Mouse (Mus musculus) embryonic facial prominence, embryonic 11.5 days (tissue): Measurements from ENCODE around the gene Gdap1l1. TPM values are rescaled to one million over a fixed set of nuclear protein-coding genes. Genes with fewer than 3 reads are reported as not detected.

Experiments
- ATAC-seq: fragments of 200-750 bp; cut with Nextera tagmentation; replicated peaks from 2 replicates; pipeline ENCODE4 v1.8.0; 2017; ENCODE audit warnings: low read depth; ENCODE audit not compliant: insufficient number of reproducible peaks, low FRiP score, low TSS enrichment
- DNase-seq: peaks from one replicate; pipeline ENCODE4 v3.0.0-alpha.2; 2015; ENCODE audit warnings: low spot score
- H3K27ac ChIP-seq: fragments of 300-500 bp; sonication (generic); replicated peaks from 2 replicates; pipeline ENCODE4 v1.5.1; 2014; ENCODE audit warnings: mild to moderate bottlenecking, low read depth, low read length, control low read depth
- H3K27me3 ChIP-seq: fragments of 300-500 bp; sonication (generic); 2 replicates; pipeline ENCODE4 v1.6.1; 2014; ENCODE audit warnings: mild to moderate bottlenecking, low read length, moderate library complexity, mixed read lengths; ENCODE audit not compliant: control insufficient read depth, insufficient read depth
- H3K36me3 ChIP-seq: fragments of 300-500 bp; sonication (generic); replicated peaks from 2 replicates; pipeline ENCODE4 v1.6.1; 2014; ENCODE audit warnings: low read depth, mild to moderate bottlenecking, low read length, moderate library complexity, mixed read lengths; ENCODE audit not compliant: control insufficient read depth, insufficient read depth
- H3K4me1 ChIP-seq: fragments of 300-500 bp; sonication (generic); 2 replicates; pipeline ENCODE4 v1.6.1; 2014; ENCODE audit warnings: low read length, mixed read lengths; ENCODE audit not compliant: control insufficient read depth, insufficient read depth
- H3K4me2 ChIP-seq: fragments of 300-500 bp; sonication (generic); 2 replicates; pipeline ENCODE4 v1.6.1; 2014; ENCODE audit warnings: low read depth, mild to moderate bottlenecking, control low read depth, low read length, moderate library complexity
- H3K4me3 ChIP-seq: fragments of 300-500 bp; sonication (generic); 2 replicates; pipeline ENCODE4 v1.5.1; 2014; ENCODE audit warnings: low read depth, low read length, control low read depth
- H3K9ac ChIP-seq: fragments of 300-500 bp; sonication (generic); replicated peaks from 2 replicates; pipeline ENCODE4 v1.6.1; 2014; ENCODE audit warnings: mild to moderate bottlenecking, control low read depth, low read length
- H3K9me3 ChIP-seq: fragments of 300-500 bp; sonication (generic); replicated peaks from 2 replicates; pipeline ENCODE4 v1.6.1; 2016; ENCODE audit warnings: mild to moderate bottlenecking, low read length, inconsistent platforms, mixed read lengths; ENCODE audit not compliant: control insufficient read depth
- WGBS: fragments of 180-500 bp; shearing (Covaris S2); extraction: QIAGEN DNeasy Blood & Tissue Kit; methylation state at CpG from one replicate; pipeline ENCODE4 v1.1.7; 2014; 5-methylcytosine and 5-hydroxymethylcytosine counted together
- polyA plus RNA-seq: library from polyadenylated mRNA; unstranded; fragments of >200 nt; fragmentation: Nextera tagmentation; extraction: Ambion mirVana; gene quantifications from 2 replicates; pipeline ENCODE4 v1.2.1, GENCODE M21; 2014

Gene Gdap1l1
- polyA plus RNA-seq, 1 experiment from 2014 or later: 10.9 TPM

GRCm38 (mm10) chr2:163468866-163469265 lies 30.6 kb downstream of the Gdap1l1 start:
- DNase-seq: no peak
- Histone ChIP-seq H3K27ac (no peak overlapping the region), H3K4me1 (no peaks in the 10 kb centered on the region), H3K4me2 (no peak overlapping the region), H3K9me3 (no peaks in the 10 kb centered on the region), H3K27me3 (no peaks in the 10 kb centered on the region), H3K36me3 (no peaks in the 10 kb centered on the region), H3K9ac (no peak overlapping the region), H3K4me3 (no peak overlapping the region)
- WGBS: 87% methylated on average over 6 of the region's 6 CpGs
- ATAC-seq: no peak

- Histone ChIP-seq H3K9ac (no peak overlapping the region), H3K27me3 (no peaks in the 10 kb centered on the region), H3K36me3 (no peaks in the 10 kb centered on the region), H3K27ac (no peak overlapping the region), H3K4me2 (no peak overlapping the region), H3K9me3 (no peaks in the 10 kb centered on the region), H3K4me1 (no peaks in the 10 kb centered on the region), H3K4me3 (no peak overlapping the region)
- DNase-seq (no peak), ATAC-seq (no peak)
- 90% methylated on average over 15 of the region's 15 CpGs for WGBS
Observed at GRCm38 (mm10) chr2:163469711-163470110, 31.4 kb downstream of the Gdap1l1 start.

- Histone ChIP-seq H3K4me2 (no peak overlapping the region), H3K9me3 (no peaks in the 10 kb centered on the region), H3K27me3 (no peaks in the 10 kb centered on the region), H3K4me1 (no peaks in the 10 kb centered on the region), H3K36me3 (no peaks in the 10 kb centered on the region), H3K27ac (no peak overlapping the region), H3K4me3 (no peak overlapping the region), H3K9ac (no peak overlapping the region)
- ATAC-seq: no peak
- no peak for DNase-seq
- WGBS: 87% methylated on average over 3 of the region's 3 CpGs
Observed at GRCm38 (mm10) chr2:163471136-163471535, 32.9 kb downstream of the Gdap1l1 start.

- WGBS: 6% methylated on average over 36 of the region's 36 CpGs
- peak overlapping the region; percentile 85 for H3K4me3 ChIP-seq
- peak overlapping the region; percentile 79 for H3K4me2 ChIP-seq
- no peaks in the 10 kb centered on the region for H3K27me3 ChIP-seq
- peak overlapping the region; percentile 82 for H3K9ac ChIP-seq
- H3K27ac ChIP-seq: peak overlapping the region; percentile 13; the same call in 1 of the 2 replicates
- ATAC-seq: peak; percentile 47; the same call in 1 of the 2 replicates
- no peaks in the 10 kb centered on the region for H3K9me3 ChIP-seq
- H3K36me3 ChIP-seq: no peaks in the 10 kb centered on the region
- no peaks in the 10 kb centered on the region for H3K4me1 ChIP-seq
- no peak for DNase-seq
Observed at GRCm38 (mm10) chr2:163471710-163472465, 33.6 kb downstream of the Gdap1l1 start.

- peak within 1 kb of the TSS; percentile 85 for H3K4me3 ChIP-seq
- H3K4me2 ChIP-seq: peak within 1 kb of the TSS; percentile 79
- under 1% methylated on average over 29 of the region's 30 CpGs for WGBS
- peak within 1 kb of the TSS; percentile 13; the same call in 1 of the 2 replicates for H3K27ac ChIP-seq
- DNase-seq: peak; percentile 97
- H3K36me3 ChIP-seq: no peaks in the 10 kb centered on the region
- no peaks in the 10 kb centered on the region for H3K27me3 ChIP-seq
- peak within 1 kb of the TSS; percentile 82 for H3K9ac ChIP-seq
- ATAC-seq: peak; percentile 95
- no peaks in the 10 kb centered on the region for H3K9me3 ChIP-seq
- H3K4me1 ChIP-seq: no peaks in the 10 kb centered on the region
Observed at GRCm38 (mm10) chr2:163472466-163472851, 34.2 kb downstream of the Gdap1l1 start, which contains the start of gene Fitm2. TSS of gene Fitm2 (minus strand) at chr2:163472629.

GRCm38 (mm10) chr2:163480191-163480825 lies 42.0 kb downstream of the Gdap1l1 start:
- H3K36me3 ChIP-seq: no peaks in the 10 kb centered on the region
- 47% methylated on average over 18 of the region's 18 CpGs for WGBS
- peaks cover 3% of the 10 kb centered on the region; the same call in 1 of the 2 replicates for H3K27me3 ChIP-seq
- no peak overlapping the region for H3K27ac ChIP-seq
- ATAC-seq: no peak
- H3K4me2 ChIP-seq: no peak overlapping the region
- no peak overlapping the region for H3K9ac ChIP-seq
- DNase-seq: peak; percentile 23
- H3K4me3 ChIP-seq: no peak overlapping the region
- H3K9me3 ChIP-seq: no peaks in the 10 kb centered on the region
- H3K4me1 ChIP-seq: no peaks in the 10 kb centered on the region

GRCm38 (mm10) chr2:163481539-163482029 lies 43.3 kb downstream of the Gdap1l1 start:
- Histone ChIP-seq H3K27ac (no peak overlapping the region), H3K4me3 (peak overlapping the region; percentile 12), H3K27me3 (peaks cover 3% of the 10 kb centered on the region; the same call in 1 of the 2 replicates), H3K36me3 (no peaks in the 10 kb centered on the region), H3K9ac (peak overlapping the region; percentile 10; the same call in 1 of the 2 replicates), H3K4me2 (peak overlapping the region; percentile 28), H3K9me3 (no peaks in the 10 kb centered on the region), H3K4me1 (no peaks in the 10 kb centered on the region)
- DNase-seq (peak; percentile 48), ATAC-seq (0 out of 2 replicates have a peak, but pooled peaks have one; percentile 65)
- WGBS: under 1% methylated on average over 21 of the region's 21 CpGs

- H3K9ac ChIP-seq: no peak overlapping the region
- no peaks in the 10 kb centered on the region for H3K36me3 ChIP-seq
- DNase-seq (no peak), ATAC-seq (no peak)
- H3K27me3 ChIP-seq: no peaks in the 10 kb centered on the region
- WGBS: 80% methylated on average over 3 of the region's 3 CpGs
- H3K9me3 ChIP-seq: no peaks in the 10 kb centered on the region
- no peak overlapping the region for H3K4me2 ChIP-seq
- H3K27ac ChIP-seq: no peak overlapping the region
- H3K4me3 ChIP-seq: no peak overlapping the region
- H3K4me1 ChIP-seq: no peaks in the 10 kb centered on the region
Observed at GRCm38 (mm10) chr2:163487360-163487759, 49.1 kb downstream of the Gdap1l1 start.
